Mouse (Mus musculus) midbrain, embryonic 16.5 days (tissue): Measurements from ENCODE around the gene Hnrnpl. TPM values are rescaled to one million over a fixed set of nuclear protein-coding genes. Genes with fewer than 3 reads are reported as not detected.

Experiments used
- ATAC-seq: fragments of 200-750 bp; cut with Nextera tagmentation; 2 replicates; pipeline ENCODE4 v1.8.0; 2017; ENCODE audit warnings: moderate TSS enrichment
- H3K27ac ChIP-seq: fragments of 300-500 bp; sonication (generic); 2 replicates; pipeline ENCODE4 v1.5.1; 2014; ENCODE audit warnings: mild to moderate bottlenecking, low read length, mixed read lengths
- H3K27me3 ChIP-seq: fragments of 300-500 bp; sonication (generic); 2 replicates; pipeline ENCODE4 v1.6.1; 2014; ENCODE audit warnings: low read depth, low read length, mixed read lengths; ENCODE audit not compliant: control insufficient read depth, insufficient read depth
- H3K36me3 ChIP-seq: fragments of 300-500 bp; sonication (generic); 2 replicates; pipeline ENCODE4 v1.6.1; 2014; ENCODE audit warnings: mild to moderate bottlenecking, low read length, moderate library complexity, mixed read lengths; ENCODE audit not compliant: control insufficient read depth, insufficient read depth
- H3K4me1 ChIP-seq: fragments of 300-500 bp; sonication (generic); 2 replicates; pipeline ENCODE4 v1.6.1; 2014; ENCODE audit warnings: mild to moderate bottlenecking, low read length, mixed read lengths; ENCODE audit not compliant: control insufficient read depth, insufficient read depth
- H3K4me2 ChIP-seq: fragments of 300-500 bp; sonication (generic); 2 replicates; pipeline ENCODE4 v1.6.1; 2014; ENCODE audit warnings: mild to moderate bottlenecking, low read length, mixed read lengths
- H3K4me3 ChIP-seq: fragments of 300-500 bp; sonication (generic); 2 replicates; pipeline ENCODE4 v1.5.1; 2014; ENCODE audit warnings: low read depth, mild to moderate bottlenecking, low read length, moderate library complexity, mixed read lengths
- H3K9ac ChIP-seq: fragments of 300-500 bp; sonication (generic); 2 replicates; pipeline ENCODE4 v1.6.1; 2014; ENCODE audit warnings: low read depth, low read length, mixed read lengths
- H3K9me3 ChIP-seq: fragments of 300-500 bp; sonication (generic); replicated peaks from 2 replicates; pipeline ENCODE4 v1.6.1; 2014; ENCODE audit warnings: mild to moderate bottlenecking, low read length, mixed read lengths; ENCODE audit not compliant: control insufficient read depth, poor library complexity, severe bottlenecking
- WGBS: fragments of 180-500 bp; shearing (Covaris S2); extraction: QIAGEN DNeasy Blood & Tissue Kit; methylation state at CpG from one replicate; pipeline ENCODE4 v1.1.7; 2014; 5-methylcytosine and 5-hydroxymethylcytosine counted together
- polyA plus RNA-seq: library from polyadenylated mRNA; unstranded; fragments of >200 nt; fragmentation: Nextera tagmentation; extraction: Ambion mirVana; gene quantifications from 2 replicates; pipeline ENCODE4 v1.2.1, GENCODE M21; 2015

Hnrnpl gene
- polyA plus RNA-seq, 1 experiment from 2014 or later = 134 TPM

GRCm38 (mm10) chr7:28807641-28808220, 610 bp upstream of the Hnrnpl start:
- Histone ChIP-seq H3K9me3 (no peaks in the 10 kb centered on the region), H3K36me3 (no peaks in the 10 kb centered on the region), H3K27me3 (no peaks in the 10 kb centered on the region), H3K27ac (peak overlapping the region; percentile 98), H3K4me3 (peak overlapping the region; percentile 71), H3K9ac (peak overlapping the region; percentile 85), H3K4me2 (peak overlapping the region; percentile 96), H3K4me1 (peaks cover 20% of the 10 kb centered on the region)
- 15% methylated on average over 6 of the region's 8 CpGs for WGBS
- ATAC-seq = no peak

DNA sequence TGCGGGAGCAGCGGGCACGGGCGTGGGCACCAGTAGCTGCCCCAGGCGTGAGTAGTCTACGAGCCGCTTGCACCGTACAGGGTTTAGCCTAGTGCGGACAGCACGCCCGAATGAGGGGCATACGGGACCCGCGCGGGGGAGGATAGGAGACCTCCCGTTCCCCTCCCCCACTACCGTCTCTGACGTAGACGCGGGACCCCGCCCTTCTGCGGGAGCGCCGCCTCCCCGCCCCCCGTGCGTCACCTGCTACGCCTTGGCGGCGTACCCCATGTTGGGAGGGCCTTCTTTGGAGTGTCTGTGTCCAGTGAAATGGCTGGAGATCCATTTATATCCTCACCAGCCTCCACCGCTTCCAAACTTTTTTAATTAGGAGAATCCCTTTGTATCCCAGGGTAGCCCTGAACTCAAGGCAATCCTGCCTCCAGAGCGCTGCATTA, 634 bp downstream of the Hnrnpl start:
- Histone ChIP-seq H3K4me3 (peak overlapping the region; percentile 71), H3K27ac (peak overlapping the region; percentile 98), H3K4me1 (peaks cover 29% of the 10 kb centered on the region), H3K9me3 (no peaks in the 10 kb centered on the region), H3K27me3 (no peaks in the 10 kb centered on the region), H3K36me3 (peaks cover 9% of the 10 kb centered on the region), H3K4me2 (peak overlapping the region; percentile 96), H3K9ac (peak overlapping the region; percentile 85)
- WGBS = 0% methylated on average over 24 of the region's 32 CpGs
- ATAC-seq = peak; percentile 49

GRCm38 (mm10) chr7:28809401-28810089, 1.2 kb downstream of the Hnrnpl start:
- Histone ChIP-seq H3K9me3 (no peaks in the 10 kb centered on the region), H3K36me3 (peaks cover 14% of the 10 kb centered on the region), H3K4me2 (peak overlapping the region; percentile 96), H3K4me3 (peak overlapping the region; percentile 71), H3K27me3 (no peaks in the 10 kb centered on the region), H3K27ac (peak overlapping the region; percentile 98), H3K4me1 (peaks cover 29% of the 10 kb centered on the region), H3K9ac (peak overlapping the region; percentile 85)
- WGBS = under 1% methylated on average over 35 of the region's 35 CpGs
- ATAC-seq = peak; percentile 39

- Histone ChIP-seq H3K27me3 (no peaks in the 10 kb centered on the region), H3K4me2 (peak overlapping the region; percentile 96), H3K4me1 (peaks cover 29% of the 10 kb centered on the region), H3K4me3 (peak overlapping the region; percentile 87), H3K9ac (peak overlapping the region; percentile 92), H3K9me3 (no peaks in the 10 kb centered on the region), H3K36me3 (peaks cover 21% of the 10 kb centered on the region), H3K27ac (peak overlapping the region; percentile 99)
- ATAC-seq = peak; percentile 93
- WGBS = under 1% methylated on average over 58 of the region's 70 CpGs
These were observed 2.0 kb downstream of the Hnrnpl start for GRCm38 (mm10) chr7:28810107-28811066.

- Histone ChIP-seq H3K27me3 (no peaks in the 10 kb centered on the region), H3K9ac (peak overlapping the region; percentile 92), H3K36me3 (peaks cover 29% of the 10 kb centered on the region), H3K4me2 (peak overlapping the region; percentile 84), H3K4me3 (peak overlapping the region; percentile 87), H3K27ac (peak overlapping the region; percentile 99), H3K9me3 (no peaks in the 10 kb centered on the region), H3K4me1 (peaks cover 29% of the 10 kb centered on the region)
- ATAC-seq = peak; percentile 27
- WGBS = under 1% methylated on average over 32 of the region's 40 CpGs
These were observed 2.9 kb downstream of the Hnrnpl start for GRCm38 (mm10) chr7:28811228-28811627.

GRCm38 (mm10) chr7:28811640-28812275, 3.4 kb downstream of the Hnrnpl start:
- H3K9me3 ChIP-seq = no peaks in the 10 kb centered on the region
- WGBS = 11% methylated on average over 7 of the region's 7 CpGs
- peak overlapping the region; percentile 99; the same call in 1 of the 2 replicates for H3K27ac ChIP-seq
- H3K36me3 ChIP-seq = peaks cover 35% of the 10 kb centered on the region
- H3K4me1 ChIP-seq = peaks cover 29% of the 10 kb centered on the region
- peak overlapping the region; percentile 87 for H3K4me3 ChIP-seq
- peak overlapping the region; percentile 84 for H3K4me2 ChIP-seq
- H3K27me3 ChIP-seq = no peaks in the 10 kb centered on the region
- no peak for ATAC-seq
- peak overlapping the region; percentile 92 for H3K9ac ChIP-seq

- 61% methylated on average over 4 of the region's 4 CpGs for WGBS
- ATAC-seq = no peak
- H3K36me3 ChIP-seq = peaks cover 42% of the 10 kb centered on the region
These were observed 4.1 kb downstream of the Hnrnpl start for GRCm38 (mm10) chr7:28812436-28812835.

DNA sequence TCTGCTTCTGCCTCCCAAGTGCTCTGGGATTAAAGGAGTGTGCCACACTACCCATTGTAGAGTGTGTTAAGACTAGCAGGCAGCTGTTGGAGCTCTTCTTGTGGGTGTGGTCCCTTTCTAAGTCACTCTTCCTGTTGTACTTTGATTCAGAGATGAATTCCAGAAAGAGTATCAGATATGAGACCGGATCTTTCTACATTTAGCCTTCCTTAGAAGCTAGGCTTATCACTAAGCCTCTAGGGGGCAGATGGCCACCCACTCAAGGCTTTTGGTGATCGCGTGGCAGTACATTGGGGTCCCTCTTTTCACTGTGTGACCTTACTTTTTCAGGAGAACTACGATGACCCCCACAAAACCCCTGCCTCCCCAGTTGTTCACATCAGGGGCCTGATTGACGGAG, 4.6 kb downstream of the Hnrnpl start:
- Histone ChIP-seq H3K9me3 (no peaks in the 10 kb centered on the region), H3K4me2 (peak overlapping the region; percentile 84), H3K9ac (no peak overlapping the region), H3K27me3 (no peaks in the 10 kb centered on the region), H3K4me1 (peaks cover 25% of the 10 kb centered on the region), H3K36me3 (peaks cover 42% of the 10 kb centered on the region), H3K4me3 (no peak overlapping the region), H3K27ac (no peak overlapping the region)
- no peak for ATAC-seq
- WGBS = 76% methylated on average over 5 of the region's 5 CpGs

More at GRCm38 (mm10) chr7:28812436-28812835, 4.1 kb downstream of the Hnrnpl start:
- H3K4me1 ChIP-seq = peaks cover 29% of the 10 kb centered on the region
- no peaks in the 10 kb centered on the region for H3K27me3 ChIP-seq
- H3K9me3 ChIP-seq = no peaks in the 10 kb centered on the region
- H3K27ac ChIP-seq = no peak overlapping the region
- peak overlapping the region; percentile 87 for H3K4me3 ChIP-seq
- H3K9ac ChIP-seq = peak overlapping the region; percentile 92; the same call in 1 of the 2 replicates
- H3K4me2 ChIP-seq = peak overlapping the region; percentile 84
